9 mouse cellular contexts compared by ENCODE assay signal in genomic region chr1:119929715-119930114, GRCm38 (mm10). TPM values are rescaled to one million over a fixed set of nuclear protein-coding genes. Genes with fewer than 3 reads are reported as not detected.
DNase-seq lines count a peak whose midpoint lies in the region; TF ChIP-seq lines count a peak whose summit lies in the region.
"Had no signal": no experiment of that assay in that cellular context is flagged by ENCODE, and none has a peak within 500 bp of the region (broad histone marks: within the 10 kb centered on the region; RNA-seq: fewer than 3 reads in every experiment).

No protein-coding gene starts in this region.

- H3K4me3 ChIP-seq in layer of hippocampus, adult 2 months = no peak overlapping the region
- H3K4me3 ChIP-seq: lung, embryonic 15.5 days had no signal

- TF ChIP-seq CTCF in layer of hippocampus, adult 2 months (conservative IDR thresholded peaks at IDR 0.05) = peak; percentile 90

- DNase-seq in embryo, embryonic 10 days (ENCODE audit: low spot score) = peak; percentile 54
- DNase-seq in embryo, embryonic 9.5 days (ENCODE audit: extremely low spot score) = no peak
- DNase-seq in layer of hippocampus, adult 2 months (ENCODE audit: low spot score in 2 of 2) = peak; percentile 58 to 66
- DNase-seq in layer of hippocampus, postnatal 36 days = no peak
- peak; percentile 82 for DNase-seq in NIH3T3 (ENCODE audit: low read depth)
- peak; percentile 50 for DNase-seq in lung, postnatal 10 days
- DNase-seq in urinary bladder, postnatal 4 days (ENCODE audit: low spot score in 2 of 2) = no peak
- no peak for DNase-seq in frontal cortex, postnatal 25 days (ENCODE audit: low spot score in 2 of 2)

- no peak overlapping the region for H3K27ac ChIP-seq in layer of hippocampus, adult 2 months
- H3K27ac ChIP-seq: lung, embryonic 15.5 days had no signal

RNA-seq across cellular contexts. Expression of gene Tmem177, which starts 16.7 kb away (rescaled TPM):
- total RNA-seq in layer of hippocampus, adult 2 months (2021) = 1 to 10 TPM; 7.1 to 7.5 TPM
- total RNA-seq in layer of hippocampus, postnatal 36 days (2021) = 1 to 10 TPM; 6.6 to 8.3 TPM

Comparison
In these comparisons a context has a peak if more than half of its experiments do, and no peak if none do; other contexts are left out.
1. DNase-seq: peak in embryo, embryonic 10 days (single experiment), layer of hippocampus, adult 2 months (2 of 2), NIH3T3 (single experiment) and lung, postnatal 10 days (single experiment); none in embryo, embryonic 9.5 days (single experiment), layer of hippocampus, postnatal 36 days (0 of 2), urinary bladder, postnatal 4 days (0 of 2) and frontal cortex, postnatal 25 days (0 of 2).